Mouse (Mus musculus): ENCODE measurements around the gene C130032M10Rik. TPM values are rescaled to one million over a fixed set of nuclear protein-coding genes. Genes with fewer than 3 reads are reported as not detected.

The C130032M10Rik gene
- polyA plus RNA-seq, 1 experiment from 2014 or later = not detected

DNA sequence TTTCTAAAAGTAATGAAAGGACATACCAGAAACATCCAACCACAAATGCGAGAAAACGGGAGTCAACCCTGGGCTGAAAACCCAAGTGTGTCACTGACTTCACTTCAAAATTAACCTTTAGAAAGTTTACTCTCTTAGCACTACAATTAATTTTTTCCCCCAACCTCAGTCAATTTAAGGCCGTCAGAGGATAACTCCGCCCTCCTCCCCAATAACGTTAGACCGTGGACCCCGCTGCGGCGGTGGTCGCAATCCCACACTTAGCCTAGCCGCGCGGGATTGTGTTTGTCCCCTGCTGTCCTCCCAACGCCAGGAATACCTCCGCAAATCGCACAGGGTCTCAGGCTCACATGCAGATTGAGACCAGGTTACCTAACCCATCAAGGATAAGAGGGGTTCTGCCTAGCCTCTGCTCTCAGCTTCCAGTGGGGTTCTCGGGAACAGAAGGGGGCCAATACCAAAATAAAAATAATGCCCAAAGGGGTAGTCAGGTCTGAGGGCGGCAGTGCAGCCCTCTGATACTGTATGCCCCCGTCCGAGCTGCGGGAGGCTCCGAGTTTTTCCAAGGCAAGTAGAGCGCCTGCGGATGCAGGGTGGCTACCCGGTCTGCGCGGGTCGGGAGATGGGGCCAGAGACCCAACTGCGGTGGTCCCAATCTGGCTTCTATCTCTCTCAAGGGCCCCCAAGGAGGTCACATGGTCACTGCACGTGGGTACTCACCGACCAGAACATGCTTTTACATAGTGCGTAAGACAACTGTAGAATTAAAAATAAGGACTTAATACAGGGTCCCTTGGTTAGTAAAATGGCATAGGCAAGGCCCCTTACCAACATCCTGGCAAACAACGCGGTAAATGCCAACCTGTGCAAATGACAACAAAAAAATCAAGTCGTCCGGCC, 45.5 kb downstream of the C130032M10Rik start:
- DNase-seq (peak; percentile 30), ATAC-seq (ENCODE audit: low FRiP score, low TSS enrichment) (no peak)
- Histone ChIP-seq H3K4me1 (ENCODE audit: control insufficient read depth, insufficient read depth, low read length) (peaks cover 4% of the 10 kb centered on the region; the same call in 1 of the 2 replicates), H3K9ac (replicated peaks; ENCODE audit: low read length) (no peak overlapping the region), H3K9me3 (ENCODE audit: control insufficient read depth, low read length) (no peaks in the 10 kb centered on the region), H3K4me3 (replicated peaks; ENCODE audit: low read depth, low read length) (peak overlapping the region; percentile 58), H3K27me3 (ENCODE audit: control insufficient read depth, insufficient read depth, low read length) (peaks cover 52% of the 10 kb centered on the region), H3K36me3 (ENCODE audit: control insufficient read depth, insufficient read depth, low read length) (no peaks in the 10 kb centered on the region), H3K27ac (replicated peaks; ENCODE audit: low read depth, low read length) (no peak overlapping the region), H3K4me2 (ENCODE audit: low read length) (peak overlapping the region; percentile 86)
- WGBS = 1% methylated on average over 36 of the region's 36 CpGs

DNA sequence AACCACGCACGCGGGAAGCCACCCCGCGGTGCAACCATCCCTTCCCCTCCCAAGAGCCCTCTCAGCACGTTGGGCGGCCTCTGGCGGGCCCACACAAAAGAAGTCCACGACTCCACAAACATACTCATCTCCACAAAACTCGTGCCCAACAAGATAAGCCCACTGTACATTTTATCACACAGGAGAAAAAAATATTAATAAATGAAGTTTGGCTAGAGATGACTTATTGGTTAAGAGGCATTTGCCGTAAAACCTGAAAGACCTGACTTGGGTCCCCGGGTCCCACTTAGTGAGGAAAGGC, 46.1 kb downstream of the C130032M10Rik start:
- Histone ChIP-seq H3K27me3 (ENCODE audit: control insufficient read depth, insufficient read depth, low read length) (peaks cover 52% of the 10 kb centered on the region), H3K36me3 (ENCODE audit: control insufficient read depth, insufficient read depth, low read length) (no peaks in the 10 kb centered on the region), H3K27ac (replicated peaks; ENCODE audit: low read depth, low read length) (no peak overlapping the region), H3K4me2 (ENCODE audit: low read length) (peak overlapping the region; percentile 86), H3K9ac (replicated peaks; ENCODE audit: low read length) (no peak overlapping the region), H3K9me3 (ENCODE audit: control insufficient read depth, low read length) (no peaks in the 10 kb centered on the region), H3K4me3 (replicated peaks; ENCODE audit: low read depth, low read length) (peak overlapping the region; percentile 58), H3K4me1 (ENCODE audit: control insufficient read depth, insufficient read depth, low read length) (peaks cover 4% of the 10 kb centered on the region; the same call in 1 of the 2 replicates)
- DNase-seq (peak; percentile 25), ATAC-seq (ENCODE audit: low FRiP score, low TSS enrichment) (no peak)
- WGBS = under 1% methylated on average over 12 of the region's 12 CpGs

GRCm38 (mm10) chr9:114562031-114562918, 46.8 kb downstream of the C130032M10Rik start:
- H3K4me3 ChIP-seq (replicated peaks; ENCODE audit: low read depth, low read length) = peak overlapping the region; percentile 58
- H3K4me1 ChIP-seq (ENCODE audit: control insufficient read depth, insufficient read depth, low read length) = peaks cover 4% of the 10 kb centered on the region; the same call in 1 of the 2 replicates
- H3K9me3 ChIP-seq (ENCODE audit: control insufficient read depth, low read length) = no peaks in the 10 kb centered on the region
- no peak overlapping the region for H3K27ac ChIP-seq (replicated peaks; ENCODE audit: low read depth, low read length)
- DNase-seq (peak; percentile 40), ATAC-seq (ENCODE audit: low FRiP score, low TSS enrichment) (no peak)
- peak overlapping the region; percentile 86 for H3K4me2 ChIP-seq (ENCODE audit: low read length)
- no peaks in the 10 kb centered on the region for H3K36me3 ChIP-seq (ENCODE audit: control insufficient read depth, insufficient read depth, low read length)
- under 1% methylated on average over 97 of the region's 101 CpGs for WGBS
- peak overlapping the region; percentile 61; the same call in 1 of the 2 replicates for H3K9ac ChIP-seq (replicated peaks; ENCODE audit: low read length)
- H3K27me3 ChIP-seq (ENCODE audit: control insufficient read depth, insufficient read depth, low read length) = peaks cover 52% of the 10 kb centered on the region

DNA sequence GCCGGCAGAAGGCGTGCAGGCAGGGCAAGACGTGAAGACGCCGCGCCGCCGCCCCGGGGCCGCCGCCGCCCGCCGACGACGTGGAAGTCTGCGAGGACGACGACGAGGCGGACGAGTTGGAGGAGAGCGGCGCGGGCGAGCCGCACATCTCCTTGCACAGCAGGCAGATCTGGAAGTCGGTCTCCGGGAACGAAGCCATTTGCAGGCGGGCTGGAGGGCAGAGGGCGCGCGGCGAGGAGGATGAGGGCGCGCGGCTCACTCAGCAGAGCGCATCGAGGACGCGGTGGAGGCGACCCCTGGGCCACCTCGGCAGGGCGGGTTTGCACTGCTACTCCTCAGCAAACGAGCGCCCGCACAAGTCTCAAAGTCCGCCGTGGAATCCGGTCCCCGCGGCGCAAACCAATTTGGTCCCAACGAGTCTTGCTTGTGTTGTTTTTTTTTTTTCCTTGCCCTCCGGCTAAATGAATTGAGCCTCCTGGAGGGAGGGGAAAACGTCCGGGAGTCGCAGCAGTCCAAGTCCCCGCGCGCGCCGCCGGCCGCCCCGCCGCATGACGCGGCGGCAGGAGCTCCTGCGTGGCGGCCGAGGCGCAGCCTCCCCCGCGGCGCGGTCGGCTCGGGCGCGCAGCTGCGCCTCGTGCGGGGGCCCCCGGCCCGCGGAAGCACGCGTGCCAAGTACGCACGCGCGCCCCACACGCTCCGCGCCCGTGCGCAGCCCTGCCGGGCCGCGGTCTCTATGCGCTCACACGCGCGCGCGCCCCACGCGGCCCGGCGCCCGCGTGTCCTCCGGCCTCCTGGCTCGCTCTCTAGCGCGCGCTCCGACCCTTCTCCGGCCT, 47.6 kb downstream of the C130032M10Rik start:
- peaks cover 4% of the 10 kb centered on the region; the same call in 1 of the 2 replicates for H3K4me1 ChIP-seq (ENCODE audit: control insufficient read depth, insufficient read depth, low read length)
- H3K4me2 ChIP-seq (ENCODE audit: low read length) = peak overlapping the region; percentile 86
- no peaks in the 10 kb centered on the region for H3K9me3 ChIP-seq (ENCODE audit: control insufficient read depth, low read length)
- peaks cover 52% of the 10 kb centered on the region for H3K27me3 ChIP-seq (ENCODE audit: control insufficient read depth, insufficient read depth, low read length)
- DNase-seq (peak; percentile 85), ATAC-seq (ENCODE audit: low FRiP score, low TSS enrichment) (peak; percentile 53)
- H3K27ac ChIP-seq (replicated peaks; ENCODE audit: low read depth, low read length) = peak overlapping the region; percentile 14
- peak overlapping the region; percentile 61 for H3K9ac ChIP-seq (replicated peaks; ENCODE audit: low read length)
- WGBS = under 1% methylated on average over 122 of the region's 122 CpGs
- no peaks in the 10 kb centered on the region for H3K36me3 ChIP-seq (ENCODE audit: control insufficient read depth, insufficient read depth, low read length)
- H3K4me3 ChIP-seq (replicated peaks; ENCODE audit: low read depth, low read length) = peak overlapping the region; percentile 58

DNA sequence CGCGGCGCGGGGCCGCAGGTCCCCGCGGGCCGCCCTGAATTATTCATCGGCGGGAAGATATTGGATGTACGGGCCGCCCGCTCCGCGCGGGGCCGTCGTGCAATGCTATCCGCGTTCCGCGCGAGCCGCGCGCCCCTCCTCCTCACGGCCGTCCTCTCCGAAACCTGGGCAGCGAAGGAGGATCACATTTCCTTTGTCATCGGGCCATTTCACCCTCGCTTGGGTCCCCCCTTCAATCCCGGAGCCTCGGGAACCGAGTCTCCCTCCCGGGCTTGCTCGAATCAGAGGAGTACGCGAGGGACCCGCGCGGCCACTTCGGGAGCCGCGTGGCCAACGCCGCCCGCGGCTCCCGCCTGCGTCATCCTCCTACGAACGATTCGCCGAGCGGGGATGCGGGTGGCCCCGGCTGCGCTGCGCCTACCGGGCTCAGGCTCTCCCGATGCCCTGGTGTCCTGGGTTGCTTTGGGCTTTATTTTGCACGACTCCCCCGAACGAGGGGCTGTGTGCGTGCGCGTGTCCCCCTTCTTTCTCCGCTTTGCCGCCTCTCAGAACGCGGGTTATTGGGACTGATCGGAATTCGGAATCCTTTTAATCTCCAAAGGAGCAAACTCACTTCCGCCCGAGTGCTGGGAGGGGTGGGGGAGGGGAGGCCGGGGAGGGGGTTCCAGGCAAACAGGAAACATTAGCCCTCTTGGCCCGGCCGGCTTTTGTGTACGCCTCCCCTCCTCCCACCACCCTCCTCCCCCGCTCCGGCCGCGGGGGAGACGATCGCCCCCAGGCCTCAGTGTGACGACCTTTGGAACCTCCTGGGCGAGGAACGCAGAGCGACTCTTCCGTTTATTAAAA, 48.5 kb downstream of the C130032M10Rik start, which contains the start of gene Trim71:
Gene Trim71 (minus strand): TSS at position 609 of the 846 bp plus-strand sequence.
- Histone ChIP-seq H3K9me3 (ENCODE audit: control insufficient read depth, low read length) (no peaks in the 10 kb centered on the region), H3K27me3 (ENCODE audit: control insufficient read depth, insufficient read depth, low read length) (peaks cover 45% of the 10 kb centered on the region), H3K4me1 (ENCODE audit: control insufficient read depth, insufficient read depth, low read length) (peaks cover 4% of the 10 kb centered on the region; the same call in 1 of the 2 replicates), H3K4me2 (ENCODE audit: low read length) (peak within 1 kb of the TSS; percentile 86), H3K27ac (replicated peaks; ENCODE audit: low read depth, low read length) (peak within 1 kb of the TSS; percentile 14), H3K36me3 (ENCODE audit: control insufficient read depth, insufficient read depth, low read length) (no peaks in the 10 kb centered on the region), H3K4me3 (replicated peaks; ENCODE audit: low read depth, low read length) (peak within 1 kb of the TSS; percentile 58), H3K9ac (replicated peaks; ENCODE audit: low read length) (peak within 1 kb of the TSS; percentile 61)
- WGBS = under 1% methylated on average over 91 of the region's 91 CpGs
- ATAC-seq (ENCODE audit: low FRiP score, low TSS enrichment) (peak; percentile 20; the same call in 1 of the 2 replicates), DNase-seq (peak; percentile 75)

- H3K9ac ChIP-seq (replicated peaks; ENCODE audit: low read length) = peak overlapping the region; percentile 61; the same call in 1 of the 2 replicates
- peaks cover 4% of the 10 kb centered on the region; the same call in 1 of the 2 replicates for H3K4me1 ChIP-seq (ENCODE audit: control insufficient read depth, insufficient read depth, low read length)
- ATAC-seq (ENCODE audit: low FRiP score, low TSS enrichment) = no peak
- WGBS = 1% methylated on average over 10 of the region's 10 CpGs
- H3K36me3 ChIP-seq (ENCODE audit: control insufficient read depth, insufficient read depth, low read length) = no peaks in the 10 kb centered on the region
- DNase-seq = no peak
- peaks cover 40% of the 10 kb centered on the region for H3K27me3 ChIP-seq (ENCODE audit: control insufficient read depth, insufficient read depth, low read length)
- peak overlapping the region; percentile 58 for H3K4me3 ChIP-seq (replicated peaks; ENCODE audit: low read depth, low read length)
- no peaks in the 10 kb centered on the region for H3K9me3 ChIP-seq (ENCODE audit: control insufficient read depth, low read length)
- peak overlapping the region; percentile 86 for H3K4me2 ChIP-seq (ENCODE audit: low read length)
- no peak overlapping the region for H3K27ac ChIP-seq (replicated peaks; ENCODE audit: low read depth, low read length)
Observed at GRCm38 (mm10) chr9:114564667-114565066, 49.2 kb downstream of the C130032M10Rik start.
